Mouse (Mus musculus): ENCODE measurements around the gene Ntmt1. TPM values are rescaled to one million over a fixed set of nuclear protein-coding genes. Genes with fewer than 3 reads are reported as not detected.
A peak's percentile ranks its signal among the peaks of the same experiment; 100 is the strongest.

Gene Ntmt1
- polyA plus RNA-seq, 1 experiment from 2014 or later = 26.0 TPM

DNA sequence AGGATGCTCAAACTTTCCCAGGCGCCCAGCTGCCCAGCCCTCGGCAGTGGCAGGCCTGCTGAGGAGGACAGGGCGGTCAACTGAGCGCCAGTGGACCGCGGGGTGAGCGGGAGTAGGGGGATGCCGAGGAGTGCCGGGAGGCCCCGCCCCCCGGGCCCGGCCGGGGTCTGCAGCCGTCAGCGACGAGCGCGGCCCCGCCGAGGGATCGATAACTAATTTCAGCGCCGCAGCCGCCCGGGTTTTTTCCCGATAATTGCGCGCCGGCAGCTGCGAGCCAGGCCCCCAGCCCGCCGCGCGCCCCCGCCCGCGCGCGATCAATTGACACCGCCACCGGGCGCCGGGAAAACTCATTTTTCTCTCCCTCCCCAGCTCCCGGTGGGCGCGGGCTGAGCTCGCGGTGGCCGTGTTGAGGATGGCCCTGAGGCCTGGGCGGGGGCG is 36.2 kb upstream of the Ntmt1 start:
- WGBS (ENCODE audit: insufficient replicate concordance) = under 1% methylated on average over 51 of the region's 51 CpGs
- Histone ChIP-seq H3K36me3 (replicated peaks) (no peaks in the 10 kb centered on the region), H3K27ac (replicated peaks) (peak overlapping the region; percentile 99), H3K4me2 (peak overlapping the region; percentile 100), H3K4me1 (replicated peaks) (peaks cover 74% of the 10 kb centered on the region), H3K9ac (peak overlapping the region; percentile 81), H3K27me3 (peaks cover 12% of the 10 kb centered on the region; the same call in 1 of the 2 replicates), H3K9me3 (replicated peaks) (no peaks in the 10 kb centered on the region), H3K4me3 (replicated peaks) (peak overlapping the region; percentile 72)
- ATAC-seq (ENCODE audit: insufficient read depth) = peak; percentile 2

DNA sequence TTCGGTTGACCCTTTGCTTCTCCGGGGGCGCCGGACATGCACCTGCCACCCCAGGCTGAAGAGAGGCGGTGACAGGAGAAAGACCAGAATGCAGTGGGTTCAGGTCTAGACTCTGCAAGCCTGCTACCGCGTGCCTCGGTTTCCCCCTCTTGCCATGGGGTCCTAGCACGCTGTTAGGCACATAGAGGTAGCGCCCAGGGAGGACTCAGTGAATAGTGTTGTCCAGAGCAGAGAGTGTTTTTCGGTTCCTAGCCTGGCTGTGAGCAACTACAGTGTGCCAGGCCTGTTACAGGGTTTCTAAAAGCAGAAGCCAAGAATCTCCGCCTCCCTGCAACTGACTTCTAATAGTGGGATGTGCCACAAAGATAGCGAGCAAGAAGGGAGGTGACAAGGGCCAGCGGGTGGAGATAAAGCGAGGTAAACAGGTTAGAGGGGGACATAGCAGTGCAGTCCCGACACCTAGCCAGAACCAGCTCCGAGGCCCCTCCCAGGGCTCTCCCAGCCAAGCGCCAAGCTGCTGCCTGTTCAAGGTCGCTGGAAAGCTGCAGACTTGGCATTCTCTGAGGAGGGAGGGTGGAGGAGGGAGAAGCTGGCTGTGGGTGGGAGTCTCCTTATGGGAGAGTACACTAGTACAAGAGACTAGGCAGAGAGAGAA is 35.7 kb upstream of the Ntmt1 start:
- Histone ChIP-seq H3K4me2 (peak overlapping the region; percentile 100), H3K4me3 (replicated peaks) (peak overlapping the region; percentile 72), H3K27me3 (peaks cover 11% of the 10 kb centered on the region; the same call in 1 of the 2 replicates), H3K9me3 (replicated peaks) (no peaks in the 10 kb centered on the region), H3K36me3 (replicated peaks) (no peaks in the 10 kb centered on the region), H3K9ac (peak overlapping the region; percentile 81), H3K4me1 (replicated peaks) (peaks cover 74% of the 10 kb centered on the region), H3K27ac (replicated peaks) (peak overlapping the region; percentile 99)
- ATAC-seq (ENCODE audit: insufficient read depth) = peak; percentile 93
- WGBS (ENCODE audit: insufficient replicate concordance) = under 1% methylated on average over 19 of the region's 19 CpGs

DNA sequence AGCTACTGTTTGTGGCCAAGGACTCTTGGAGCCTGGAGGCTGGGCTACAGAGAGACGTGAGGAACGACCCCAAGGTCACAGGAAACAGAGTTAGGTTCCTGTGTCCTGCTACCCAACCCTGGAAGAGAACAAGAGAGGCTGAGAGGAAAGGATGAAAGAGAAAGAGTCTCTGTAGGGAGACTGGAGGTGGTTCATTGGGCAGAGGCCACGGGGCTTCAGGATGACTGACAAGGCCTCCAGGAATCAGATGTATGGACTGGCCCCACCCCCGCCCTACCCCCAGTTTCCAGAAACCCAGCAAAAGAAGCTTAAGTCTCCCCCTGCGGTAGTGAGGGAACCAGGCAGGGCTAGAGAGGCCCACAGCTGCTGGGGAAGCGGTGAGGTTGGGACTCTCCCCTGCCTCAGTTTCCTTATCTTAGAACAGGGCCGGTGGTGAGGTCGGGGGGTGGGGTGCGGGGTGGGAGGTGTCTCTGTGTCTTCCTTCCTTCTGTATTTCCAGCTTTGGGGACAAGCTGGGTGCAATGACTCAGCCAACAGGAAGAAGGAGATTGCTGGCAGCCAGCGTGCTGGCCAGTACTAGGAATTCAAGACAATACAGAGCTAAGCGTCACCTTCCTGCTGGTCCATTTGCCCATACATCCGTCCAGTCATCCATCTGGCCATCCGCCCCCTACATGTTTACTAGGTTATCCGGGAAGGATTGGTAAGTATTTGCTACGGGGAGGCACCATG is 34.9 kb upstream of the Ntmt1 start:
- H3K9ac ChIP-seq = peak overlapping the region; percentile 81
- H3K27ac ChIP-seq (replicated peaks) = peak overlapping the region; percentile 99
- H3K9me3 ChIP-seq (replicated peaks) = no peaks in the 10 kb centered on the region
- peak; percentile 47 for ATAC-seq (ENCODE audit: insufficient read depth)
- peak overlapping the region; percentile 72 for H3K4me3 ChIP-seq (replicated peaks)
- 0 out of 2 replicates have a peak, but pooled peaks cover 4% of the 10 kb centered on the region for H3K27me3 ChIP-seq
- 12% methylated on average over 15 of the region's 15 CpGs for WGBS (ENCODE audit: insufficient replicate concordance)
- peaks cover 76% of the 10 kb centered on the region for H3K4me1 ChIP-seq (replicated peaks)
- H3K36me3 ChIP-seq (replicated peaks) = no peaks in the 10 kb centered on the region
- peak overlapping the region; percentile 100 for H3K4me2 ChIP-seq

DNA sequence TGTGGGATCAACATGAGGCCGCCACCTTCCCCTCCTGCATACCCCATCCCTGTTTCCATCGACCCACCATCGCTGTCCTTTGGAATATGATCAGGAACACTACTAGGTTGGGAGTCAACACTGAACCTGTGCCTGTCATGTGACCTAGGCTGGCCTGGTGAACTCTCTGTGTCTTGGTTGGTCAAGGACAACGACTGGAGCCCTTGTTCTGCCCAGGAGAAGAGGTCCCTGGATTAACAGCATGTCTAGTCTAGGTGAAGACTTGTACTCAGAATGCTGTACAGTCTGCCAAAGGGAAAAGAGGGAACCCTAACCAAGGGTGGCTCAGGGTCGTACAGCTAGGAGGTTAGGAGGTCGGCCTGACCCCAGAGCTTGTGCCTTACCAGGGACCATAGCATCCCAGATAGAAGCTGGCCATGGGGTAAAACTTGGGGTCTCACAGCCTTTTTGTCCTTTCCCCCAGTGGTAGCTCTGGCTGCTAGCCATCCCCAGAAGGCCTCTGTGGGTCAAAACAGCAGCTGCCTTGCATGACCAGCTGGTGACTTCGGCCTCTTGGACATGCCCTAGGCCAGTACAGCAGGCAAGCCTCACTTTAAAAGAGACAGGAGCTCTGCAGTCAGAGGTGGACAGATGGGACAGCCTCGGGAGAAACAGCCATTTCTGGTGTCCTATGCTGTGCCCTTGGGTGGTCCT is 34.2 kb upstream of the Ntmt1 start:
- H3K36me3 ChIP-seq (replicated peaks) = no peaks in the 10 kb centered on the region
- peak overlapping the region; percentile 99 for H3K27ac ChIP-seq (replicated peaks)
- H3K9me3 ChIP-seq (replicated peaks) = no peaks in the 10 kb centered on the region
- peaks cover 73% of the 10 kb centered on the region for H3K4me1 ChIP-seq (replicated peaks)
- no peaks in the 10 kb centered on the region for H3K27me3 ChIP-seq
- H3K4me3 ChIP-seq (replicated peaks) = peak overlapping the region; percentile 72
- 66% methylated on average over 8 of the region's 8 CpGs for WGBS (ENCODE audit: insufficient replicate concordance)
- no peak for ATAC-seq (ENCODE audit: insufficient read depth)
- peak overlapping the region; percentile 100 for H3K4me2 ChIP-seq
- H3K9ac ChIP-seq = peak overlapping the region; percentile 81

DNA sequence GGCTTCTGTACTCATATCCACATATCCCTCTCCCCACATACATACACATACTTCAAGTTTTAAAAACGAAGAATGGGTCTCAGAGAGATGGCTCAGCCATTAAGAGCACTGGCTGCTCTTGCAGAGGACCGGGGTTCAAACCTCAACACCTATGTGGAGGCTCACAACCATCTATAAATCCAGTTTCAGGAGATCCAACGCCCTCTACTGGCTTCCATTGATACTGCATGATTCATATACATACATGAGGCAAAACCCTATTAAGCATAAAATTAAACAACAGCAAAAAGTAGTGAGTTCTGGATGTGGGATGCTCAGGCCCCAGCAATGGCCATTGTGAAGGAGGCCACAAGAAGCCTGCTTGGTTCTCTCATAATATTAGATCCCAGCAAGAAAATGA is 31.7 kb upstream of the Ntmt1 start:
- Histone ChIP-seq H3K4me1 (replicated peaks) (peaks cover 54% of the 10 kb centered on the region), H3K4me2 (no peak overlapping the region), H3K9ac (no peak overlapping the region), H3K36me3 (replicated peaks) (no peaks in the 10 kb centered on the region), H3K9me3 (replicated peaks) (no peaks in the 10 kb centered on the region), H3K27ac (replicated peaks) (no peak overlapping the region), H3K4me3 (replicated peaks) (no peak overlapping the region), H3K27me3 (no peaks in the 10 kb centered on the region)
- 49% methylated on average over 3 of the region's 3 CpGs for WGBS (ENCODE audit: insufficient replicate concordance)
- ATAC-seq (ENCODE audit: insufficient read depth) = no peak

DNA sequence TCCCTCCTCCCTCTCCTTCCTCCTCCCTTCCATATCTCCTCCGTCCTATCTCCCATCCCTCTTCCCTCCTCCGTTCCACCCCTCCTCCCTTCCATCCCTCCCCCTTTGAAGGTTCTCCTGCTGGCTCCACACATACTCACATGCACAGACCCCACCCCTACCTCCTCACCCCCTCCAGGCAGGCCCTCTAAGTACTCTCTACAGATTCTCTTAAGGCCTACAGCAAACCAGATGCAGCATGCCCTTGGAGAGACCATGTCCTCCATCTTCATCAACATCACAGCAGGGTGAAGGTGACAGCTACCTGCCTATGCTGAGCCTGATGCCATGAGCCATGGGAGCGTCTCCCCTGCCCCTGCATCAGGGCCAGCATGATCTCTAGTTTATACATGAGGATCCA is 30.4 kb upstream of the Ntmt1 start:
- Histone ChIP-seq H3K4me2 (no peak overlapping the region), H3K4me3 (replicated peaks) (no peak overlapping the region), H3K9ac (no peak overlapping the region), H3K4me1 (replicated peaks) (peaks cover 41% of the 10 kb centered on the region), H3K9me3 (replicated peaks) (no peaks in the 10 kb centered on the region), H3K27ac (replicated peaks) (no peak overlapping the region), H3K27me3 (no peaks in the 10 kb centered on the region), H3K36me3 (replicated peaks) (no peaks in the 10 kb centered on the region)
- no peak for ATAC-seq (ENCODE audit: insufficient read depth)
- 66% methylated on average over 3 of the region's 3 CpGs for WGBS (ENCODE audit: insufficient replicate concordance)

DNA sequence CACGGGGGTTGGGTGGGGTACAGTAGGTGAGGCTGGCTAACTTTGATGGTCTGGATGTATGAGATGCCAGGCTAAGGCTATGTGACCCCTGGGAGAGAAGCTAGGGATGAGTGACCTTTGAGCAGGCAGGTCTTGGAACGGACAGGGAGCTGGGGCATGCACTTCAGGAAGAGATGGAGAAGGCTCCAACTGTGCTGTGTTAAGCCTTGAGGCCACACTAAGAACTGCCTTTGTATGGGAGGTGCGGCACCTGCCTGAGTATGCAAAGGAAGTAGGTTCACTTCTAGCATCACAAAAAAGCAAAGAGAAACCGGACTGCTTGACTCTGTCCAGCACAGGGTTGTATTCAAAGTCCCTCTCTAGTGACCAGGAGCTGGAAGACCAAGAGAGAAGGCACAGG is 29.4 kb upstream of the Ntmt1 start:
- Histone ChIP-seq H3K4me3 (replicated peaks) (no peak overlapping the region), H3K27me3 (no peaks in the 10 kb centered on the region), H3K4me2 (no peak overlapping the region), H3K36me3 (replicated peaks) (no peaks in the 10 kb centered on the region), H3K27ac (replicated peaks) (no peak overlapping the region), H3K4me1 (replicated peaks) (peaks cover 36% of the 10 kb centered on the region), H3K9ac (no peak overlapping the region), H3K9me3 (replicated peaks) (no peaks in the 10 kb centered on the region)
- 65% methylated on average over 4 of the region's 4 CpGs for WGBS (ENCODE audit: insufficient replicate concordance)
- ATAC-seq (ENCODE audit: insufficient read depth) = no peak

DNA sequence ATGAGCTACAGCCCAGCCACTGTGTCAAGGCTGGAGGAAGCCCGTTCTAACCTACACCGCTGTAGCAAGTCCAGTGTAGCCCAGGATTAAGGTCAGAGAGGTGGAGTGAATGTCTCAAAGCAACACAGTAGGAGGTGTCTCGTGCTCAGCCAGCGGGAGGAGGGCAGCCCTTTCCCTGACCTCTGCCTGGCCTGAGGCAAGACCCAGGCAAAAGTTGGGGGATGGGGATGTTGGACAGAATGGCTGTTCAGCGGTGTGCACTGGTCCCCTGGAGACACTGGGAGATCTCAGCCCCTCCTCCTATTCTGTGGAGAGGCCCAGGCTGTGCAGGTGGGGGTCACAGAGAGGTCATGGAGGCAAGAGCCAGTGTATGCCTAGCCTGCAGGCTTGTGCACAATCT is 28.4 kb upstream of the Ntmt1 start:
- Histone ChIP-seq H3K27me3 (peaks cover 6% of the 10 kb centered on the region), H3K4me3 (replicated peaks) (no peak overlapping the region), H3K9ac (no peak overlapping the region), H3K27ac (replicated peaks) (no peak overlapping the region), H3K9me3 (replicated peaks) (no peaks in the 10 kb centered on the region), H3K36me3 (replicated peaks) (no peaks in the 10 kb centered on the region), H3K4me1 (replicated peaks) (peaks cover 36% of the 10 kb centered on the region), H3K4me2 (no peak overlapping the region)
- WGBS (ENCODE audit: insufficient replicate concordance) = 46% methylated on average over 5 of the region's 5 CpGs
- ATAC-seq (ENCODE audit: insufficient read depth) = peak; percentile 36; the same call in 1 of the 2 replicates

DNA sequence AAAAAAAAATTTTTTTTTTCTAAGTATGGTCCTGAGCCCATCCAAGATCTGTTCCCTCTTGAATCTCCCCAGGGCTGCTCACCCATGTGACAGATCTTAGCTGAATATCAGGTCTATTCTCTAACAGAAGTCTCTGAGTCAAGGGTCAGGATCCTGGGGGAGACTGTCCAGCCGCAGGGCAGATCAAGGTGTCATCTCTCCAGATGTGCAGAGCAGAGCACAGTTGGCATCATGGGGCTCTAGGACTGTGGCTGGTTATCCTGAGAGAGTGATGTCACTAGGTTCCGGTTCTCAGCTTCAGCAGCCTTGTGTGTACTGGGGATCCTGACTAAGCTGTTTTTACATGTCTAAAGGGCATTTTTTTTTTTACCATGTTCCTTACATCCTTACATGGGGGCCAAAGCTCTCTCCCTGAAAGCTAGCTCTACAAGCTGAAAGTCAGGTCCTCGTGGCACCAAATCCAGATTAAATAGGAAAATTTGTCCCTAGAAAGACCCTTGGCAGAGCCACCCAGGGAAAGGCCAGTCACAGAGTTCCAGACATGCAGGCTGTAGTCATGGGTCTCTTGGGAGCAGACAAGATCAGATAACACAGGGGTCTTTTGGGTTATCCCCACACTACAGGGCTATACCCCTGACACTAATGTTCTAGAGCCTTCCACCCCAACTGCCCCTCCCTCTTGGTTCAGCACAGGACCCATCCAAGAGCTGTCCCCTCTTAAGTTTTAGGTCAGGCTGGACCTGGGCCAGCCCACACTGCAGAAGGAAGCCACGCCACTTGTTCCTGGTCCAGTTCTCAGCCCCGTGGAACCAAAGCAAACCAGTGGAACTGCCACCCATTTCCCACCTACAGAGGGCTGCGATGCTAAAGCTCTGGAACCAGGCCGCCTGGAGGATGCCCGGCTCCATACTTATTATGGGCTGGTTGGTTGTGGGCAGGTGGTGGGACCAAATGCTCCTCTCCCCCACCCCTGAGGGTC is 25.0 kb upstream of the Ntmt1 start:
- no peak overlapping the region for H3K9ac ChIP-seq
- WGBS (ENCODE audit: insufficient replicate concordance) = 60% methylated on average over 8 of the region's 8 CpGs
- H3K27ac ChIP-seq (replicated peaks) = 0 out of 2 replicates have a peak overlapping the region, but pooled peaks have one; percentile 7
- H3K9me3 ChIP-seq (replicated peaks) = no peaks in the 10 kb centered on the region
- peaks cover 40% of the 10 kb centered on the region for H3K27me3 ChIP-seq
- no peak overlapping the region for H3K4me3 ChIP-seq (replicated peaks)
- H3K4me2 ChIP-seq = peak overlapping the region; percentile 64
- H3K36me3 ChIP-seq (replicated peaks) = no peaks in the 10 kb centered on the region
- no peak for ATAC-seq (ENCODE audit: insufficient read depth)
- H3K4me1 ChIP-seq (replicated peaks) = peaks cover 34% of the 10 kb centered on the region

DNA sequence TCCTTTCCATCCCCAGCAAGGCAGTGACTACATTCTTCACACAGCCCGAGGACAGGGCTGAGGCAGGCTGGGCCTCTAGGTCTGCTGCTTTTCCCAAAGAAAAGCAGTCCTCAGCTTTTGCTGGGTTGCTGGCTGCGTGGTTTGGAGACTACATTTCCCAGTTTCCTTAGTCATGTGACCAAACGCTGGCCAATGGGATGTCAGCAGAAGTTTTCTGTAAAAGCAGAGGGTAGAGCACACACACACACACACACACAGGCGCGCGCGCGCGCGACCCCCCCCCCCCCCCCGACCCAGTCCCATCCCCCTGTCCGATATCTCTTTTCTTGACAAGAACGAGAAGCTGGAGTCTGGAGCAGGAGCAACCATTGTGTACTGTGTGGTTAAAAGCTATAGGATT is 24.3 kb upstream of the Ntmt1 start:
- H3K27ac ChIP-seq (replicated peaks) = 0 out of 2 replicates have a peak overlapping the region, but pooled peaks have one; percentile 7
- ATAC-seq (ENCODE audit: insufficient read depth) = no peak
- 1% methylated on average over 13 of the region's 13 CpGs for WGBS (ENCODE audit: insufficient replicate concordance)
- peaks cover 28% of the 10 kb centered on the region for H3K4me1 ChIP-seq (replicated peaks)
- peak overlapping the region; percentile 64 for H3K4me2 ChIP-seq
- peak overlapping the region; percentile 25 for H3K4me3 ChIP-seq (replicated peaks)
- no peaks in the 10 kb centered on the region for H3K9me3 ChIP-seq (replicated peaks)
- no peaks in the 10 kb centered on the region for H3K36me3 ChIP-seq (replicated peaks)
- H3K27me3 ChIP-seq = peaks cover 42% of the 10 kb centered on the region
- H3K9ac ChIP-seq = no peak overlapping the region

Measured in liver, embryonic 15.5 days (tissue).